Mouse (Mus musculus) heart, embryonic 16.5 days (tissue): ENCODE results near the gene Tvp23b. TPM values are rescaled to one million over a fixed set of nuclear protein-coding genes. Genes with fewer than 3 reads are reported as not detected.

Source experiments
- ATAC-seq: fragments of 200-750 bp; cut with Nextera tagmentation; replicated peaks from 2 replicates; pipeline ENCODE4 v1.8.0; 2017; ENCODE audit warnings: moderate number of reproducible peaks; ENCODE audit not compliant: insufficient read depth, low FRiP score; ENCODE audit errors: extremely low read depth
- H3K27ac ChIP-seq: fragments of 300-500 bp; sonication (generic); 2 replicates; pipeline ENCODE4 v1.5.1; 2014; ENCODE audit warnings: mild to moderate bottlenecking, low read length, control low read depth, moderate library complexity
- H3K27me3 ChIP-seq: fragments of 300-500 bp; sonication (generic); 2 replicates; pipeline ENCODE4 v1.6.1; 2014; ENCODE audit warnings: low read length, mixed read lengths; ENCODE audit not compliant: control insufficient read depth, insufficient read depth
- H3K36me3 ChIP-seq: fragments of 300-500 bp; sonication (generic); 2 replicates; pipeline ENCODE4 v1.6.1; 2014; ENCODE audit not compliant: control insufficient read depth, insufficient read depth
- H3K4me1 ChIP-seq: fragments of 300-500 bp; sonication (generic); 2 replicates; pipeline ENCODE4 v1.6.1; 2014; ENCODE audit warnings: low read length, mixed read lengths; ENCODE audit not compliant: control insufficient read depth, insufficient read depth
- H3K4me2 ChIP-seq: fragments of 300-500 bp; sonication (generic); 2 replicates; pipeline ENCODE4 v1.6.1; 2014; ENCODE audit warnings: low read depth, mild to moderate bottlenecking, control low read depth, low read length
- H3K4me3 ChIP-seq: fragments of 300-500 bp; sonication (generic); 2 replicates; pipeline ENCODE4 v1.5.1; 2014; ENCODE audit warnings: mild to moderate bottlenecking, control low read depth, low read length
- H3K9ac ChIP-seq: fragments of 300-500 bp; sonication (generic); 2 replicates; pipeline ENCODE4 v1.6.1; 2014; ENCODE audit warnings: low read length, control low read depth
- H3K9me3 ChIP-seq: fragments of 300-500 bp; sonication (generic); replicated peaks from 2 replicates; pipeline ENCODE4 v1.6.1; 2016; ENCODE audit warnings: low read length; ENCODE audit not compliant: control insufficient read depth
- WGBS: fragments of 180-500 bp; shearing (Covaris S2); extraction: QIAGEN DNeasy Blood & Tissue Kit; methylation state at CpG from one replicate; pipeline ENCODE4 v1.1.7; 2014; 5-methylcytosine and 5-hydroxymethylcytosine counted together
- polyA plus RNA-seq: library from polyadenylated mRNA; unstranded; fragments of >200 nt; fragmentation: Nextera tagmentation; extraction: Ambion mirVana; gene quantifications from 2 replicates; pipeline ENCODE4 v1.2.1, GENCODE M21; 2015

Gene Tvp23b
- polyA plus RNA-seq, 1 experiment from 2014 or later = 54.9 TPM

- no peak overlapping the region for H3K4me3 ChIP-seq
- no peaks in the 10 kb centered on the region for H3K9me3 ChIP-seq
- no peak overlapping the region for H3K4me2 ChIP-seq
- H3K27me3 ChIP-seq = no peaks in the 10 kb centered on the region
- H3K4me1 ChIP-seq = no peaks in the 10 kb centered on the region
- no peak overlapping the region for H3K27ac ChIP-seq
- no peak overlapping the region for H3K9ac ChIP-seq
- WGBS = 61% methylated on average over 4 of the region's 4 CpGs
- no peaks in the 10 kb centered on the region for H3K36me3 ChIP-seq
- no peak for ATAC-seq
Observed at GRCm38 (mm10) chr11:62945514-62945913, 66.3 kb downstream of the Tvp23b start.

- ATAC-seq = no peak
- Histone ChIP-seq H3K27me3 (no peaks in the 10 kb centered on the region), H3K27ac (no peak overlapping the region), H3K9ac (no peak overlapping the region), H3K4me3 (no peak overlapping the region), H3K4me1 (no peaks in the 10 kb centered on the region), H3K9me3 (no peaks in the 10 kb centered on the region), H3K4me2 (no peak overlapping the region), H3K36me3 (no peaks in the 10 kb centered on the region)
- 87% methylated on average over 1 of the region's 1 CpGs for WGBS
Observed at GRCm38 (mm10) chr11:62949548-62949947, 70.3 kb downstream of the Tvp23b start.

- Histone ChIP-seq H3K27ac (no peak within 1 kb of the TSS), H3K4me1 (no peaks in the 10 kb centered on the region), H3K4me2 (no peak within 1 kb of the TSS), H3K9ac (no peak within 1 kb of the TSS), H3K4me3 (no peak within 1 kb of the TSS), H3K9me3 (no peaks in the 10 kb centered on the region), H3K27me3 (no peaks in the 10 kb centered on the region), H3K36me3 (no peaks in the 10 kb centered on the region)
- 77% methylated on average over 3 of the region's 3 CpGs for WGBS
- ATAC-seq = no peak
Observed at GRCm38 (mm10) chr11:62951012-62951411, 71.8 kb downstream of the Tvp23b start, which contains the start of gene Cdrt4. Gene Cdrt4 (plus strand): TSS chr11:62951193.

GRCm38 (mm10) chr11:62954766-62955165, 75.5 kb downstream of the Tvp23b start:
- H3K27ac ChIP-seq = no peak overlapping the region

GRCm38 (mm10) chr11:62955186-62955585, 75.9 kb downstream of the Tvp23b start:
- no peaks in the 10 kb centered on the region for H3K36me3 ChIP-seq
- no peak overlapping the region for H3K27ac ChIP-seq
- H3K9ac ChIP-seq = no peak overlapping the region
- H3K4me2 ChIP-seq = no peak overlapping the region
- H3K4me3 ChIP-seq = no peak overlapping the region
- no peaks in the 10 kb centered on the region for H3K27me3 ChIP-seq
- H3K4me1 ChIP-seq = no peaks in the 10 kb centered on the region
- ATAC-seq = no peak
- 79% methylated on average over 5 of the region's 5 CpGs for WGBS
- no peaks in the 10 kb centered on the region for H3K9me3 ChIP-seq

More at GRCm38 (mm10) chr11:62954766-62955165, 75.5 kb downstream of the Tvp23b start:
- Histone ChIP-seq H3K9me3 (no peaks in the 10 kb centered on the region), H3K4me3 (no peak overlapping the region), H3K9ac (no peak overlapping the region), H3K4me2 (no peak overlapping the region), H3K27me3 (no peaks in the 10 kb centered on the region), H3K4me1 (no peaks in the 10 kb centered on the region), H3K36me3 (no peaks in the 10 kb centered on the region)
- 43% methylated on average over 2 of the region's 3 CpGs for WGBS
- ATAC-seq = no peak

- Histone ChIP-seq H3K27me3 (no peaks in the 10 kb centered on the region), H3K4me2 (no peak overlapping the region), H3K36me3 (no peaks in the 10 kb centered on the region), H3K4me1 (no peaks in the 10 kb centered on the region), H3K4me3 (no peak overlapping the region), H3K9ac (no peak overlapping the region), H3K27ac (no peak overlapping the region), H3K9me3 (no peaks in the 10 kb centered on the region)
- 51% methylated on average over 6 of the region's 6 CpGs for WGBS
- no peak for ATAC-seq
Observed at GRCm38 (mm10) chr11:62955776-62956175, 76.5 kb downstream of the Tvp23b start.

- Histone ChIP-seq H3K36me3 (no peaks in the 10 kb centered on the region), H3K9me3 (no peaks in the 10 kb centered on the region), H3K27me3 (no peaks in the 10 kb centered on the region), H3K4me1 (no peaks in the 10 kb centered on the region), H3K27ac (no peak overlapping the region), H3K9ac (no peak overlapping the region), H3K4me2 (no peak overlapping the region), H3K4me3 (no peak overlapping the region)
- WGBS = 75% methylated on average over 8 of the region's 8 CpGs
- no peak for ATAC-seq
Observed at GRCm38 (mm10) chr11:62957626-62958180, 78.4 kb downstream of the Tvp23b start.

- no peaks in the 10 kb centered on the region for H3K27me3 ChIP-seq
- H3K27ac ChIP-seq = no peak overlapping the region
- no peaks in the 10 kb centered on the region for H3K9me3 ChIP-seq
- no peak overlapping the region for H3K4me3 ChIP-seq
- 64% methylated on average over 4 of the region's 4 CpGs for WGBS
- no peak for ATAC-seq
- no peaks in the 10 kb centered on the region for H3K36me3 ChIP-seq
- no peak overlapping the region for H3K9ac ChIP-seq
- H3K4me2 ChIP-seq = no peak overlapping the region
- peaks cover 16% of the 10 kb centered on the region for H3K4me1 ChIP-seq
Observed at GRCm38 (mm10) chr11:62963292-62963691, 84.0 kb downstream of the Tvp23b start.

GRCm38 (mm10) chr11:62966424-62966764, 87.1 kb downstream of the Tvp23b start:
- no peaks in the 10 kb centered on the region for H3K27me3 ChIP-seq
- H3K36me3 ChIP-seq = no peaks in the 10 kb centered on the region
- H3K9me3 ChIP-seq = no peaks in the 10 kb centered on the region
- peak overlapping the region; percentile 40 for H3K4me3 ChIP-seq
- H3K4me1 ChIP-seq = peaks cover 16% of the 10 kb centered on the region
- peak overlapping the region; percentile 59 for H3K4me2 ChIP-seq
- peak overlapping the region; percentile 69 for H3K9ac ChIP-seq
- WGBS = 56% methylated on average over 3 of the region's 3 CpGs
- no peak for ATAC-seq
- H3K27ac ChIP-seq = peak overlapping the region; percentile 90
